Mouse (Mus musculus) cerebellum, adult 2 months (tissue): ENCODE data around the gene Zfhx3. TPM values are rescaled to one million over a fixed set of nuclear protein-coding genes. Genes with fewer than 3 reads are reported as not detected.

Experiments
- DNase-seq, 2 experiments: peaks; one replicate each; pipeline ENCODE4 v3.0.0; 2021
- H3K27ac ChIP-seq: fragments of 200-500 bp; 2 replicates; pipeline ENCODE4 v1.5.1; 2012; ENCODE audit warnings: low read length, control low read depth, inconsistent platforms; ENCODE audit not compliant: insufficient read depth
- H3K27me3 ChIP-seq: fragments of 200-500 bp; 2 replicates; pipeline ENCODE4 v1.6.1; 2012; ENCODE audit warnings: inconsistent platforms, mild to moderate bottlenecking, low read length, moderate library complexity; ENCODE audit not compliant: control insufficient read depth, insufficient read depth
- H3K4me1 ChIP-seq: fragments of 200-500 bp; 2 replicates; pipeline ENCODE4 v1.6.1; 2011; ENCODE audit warnings: low read length; ENCODE audit not compliant: control insufficient read depth, insufficient read depth
- H3K4me3 ChIP-seq: fragments of 200-500 bp; replicated peaks from 2 replicates; pipeline ENCODE3; 2011; ENCODE audit warnings: mild to moderate bottlenecking, low read depth, low read length, control low read depth; ENCODE audit not compliant: insufficient read depth
- CTCF ChIP-seq: fragments of 200-500 bp; IDR thresholded peaks from 2 replicates; pipeline ENCODE4 v1.5.1; 2011; ENCODE audit warnings: low read depth, mild to moderate bottlenecking, control low read depth, low read length, moderate library complexity, borderline replicate concordance; ENCODE audit not compliant: insufficient read depth
- POLR2A ChIP-seq: fragments of 200-500 bp; IDR thresholded peaks from 2 replicates; pipeline ENCODE4 v1.6.1; 2011; ENCODE audit warnings: low read length, control low read depth, borderline replicate concordance; ENCODE audit not compliant: insufficient read depth
- WGBS: fragments of 180-500 bp; shearing (Covaris S2); methylation state at CpG from one replicate; pipeline ENCODE4 v1.1.7; 2018; 5-methylcytosine and 5-hydroxymethylcytosine counted together
- polyA plus RNA-seq: library from polyadenylated mRNA; depleted of rRNA; stranded (reverse); fragments of >200 nt; gene quantifications from 2 replicates; pipeline ENCODE4 v1.2.3, GENCODE M21; 2012

Zfhx3 gene
- polyA plus RNA-seq, 1 experiment = 3.3 TPM

- TF ChIP-seq CTCF = peak; percentile 67
- no peak for TF ChIP-seq POLR2A
- 64% methylated on average over 15 of the region's 15 CpGs for WGBS
- DNase-seq = peak; percentile 23 to 54
- Histone ChIP-seq H3K4me1 (peaks cover 2% of the 10 kb centered on the region; the same call in 1 of the 2 replicates), H3K27ac (no peak overlapping the region), H3K4me3 (no peak overlapping the region), H3K27me3 (no peaks in the 10 kb centered on the region)
Observed at GRCm38 (mm10) chr8:108759511-108760330, 817.3 kb downstream of the Zfhx3 start.

DNA sequence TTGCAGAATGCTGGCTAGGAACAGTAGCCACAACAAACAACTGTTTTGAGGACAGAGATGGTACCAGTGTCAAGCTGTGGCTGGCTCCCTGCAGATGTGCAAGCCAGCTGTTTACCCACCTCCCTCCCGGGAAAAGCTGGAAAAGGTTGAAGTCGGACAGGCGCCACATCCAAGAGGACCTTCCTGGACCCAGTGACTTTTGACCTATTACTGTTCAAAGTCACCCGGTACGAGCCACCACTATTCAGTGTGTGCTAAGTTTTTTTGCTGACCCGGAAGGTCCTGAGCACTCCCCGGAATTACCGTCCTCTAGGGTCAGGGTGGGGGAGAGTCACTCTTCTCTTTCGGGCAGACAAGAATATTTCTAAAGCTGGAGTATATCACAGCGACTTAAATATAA lies 818.3 kb downstream of the Zfhx3 start:
- no peak overlapping the region for H3K4me3 ChIP-seq
- no peak overlapping the region for H3K27ac ChIP-seq
- TF ChIP-seq CTCF = no peak
- TF ChIP-seq POLR2A = no peak
- 92% methylated on average over 10 of the region's 10 CpGs for WGBS
- H3K27me3 ChIP-seq = no peaks in the 10 kb centered on the region
- DNase-seq = no peak
- H3K4me1 ChIP-seq = peaks cover 2% of the 10 kb centered on the region; the same call in 1 of the 2 replicates

- no peaks in the 10 kb centered on the region for H3K4me1 ChIP-seq
- no peak for TF ChIP-seq CTCF
- TF ChIP-seq POLR2A = no peak
- whole genome bisulfite sequencing = 53% methylated on average over 7 of the region's 7 CpGs
Observed at GRCm38 (mm10) chr8:108762567-108762966, 820.1 kb downstream of the Zfhx3 start.

DNA sequence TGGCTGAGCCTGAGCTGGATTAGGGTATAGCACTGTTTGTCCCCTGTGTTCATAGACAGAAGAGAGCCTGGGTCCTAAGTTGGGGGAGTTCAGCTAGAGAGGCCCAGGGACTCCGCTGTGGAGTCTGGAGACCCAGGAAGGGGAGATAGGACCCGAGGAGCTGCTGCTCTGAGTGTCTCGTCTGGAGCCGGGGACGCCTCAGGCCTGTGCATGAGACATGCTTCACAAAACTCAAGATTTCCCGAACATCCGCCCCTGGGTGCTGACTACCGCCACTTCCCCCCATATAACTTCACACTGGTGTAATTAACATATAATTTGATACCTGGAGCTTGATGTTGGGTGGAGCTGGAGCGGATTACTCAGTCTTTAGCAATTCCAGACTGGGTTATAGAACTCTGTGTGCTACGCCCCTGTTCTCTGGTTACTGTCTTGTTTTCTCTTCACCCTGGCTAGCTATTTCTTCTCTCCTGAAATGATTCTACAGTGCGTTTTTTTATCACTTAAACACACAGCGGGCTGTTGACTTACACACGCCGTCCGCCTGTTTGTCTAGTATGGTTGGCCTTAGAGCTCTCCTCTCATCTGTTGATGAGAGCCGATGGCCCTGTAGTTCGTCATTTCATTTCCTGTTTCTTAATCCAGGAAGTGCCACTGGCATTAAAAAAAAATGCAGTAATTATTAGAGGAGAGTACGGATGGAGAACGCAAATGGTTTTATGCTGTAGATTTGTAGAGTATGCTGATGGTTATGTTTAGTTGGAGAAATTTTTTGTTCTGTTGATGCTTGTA lies 822.2 kb downstream of the Zfhx3 start:
- H3K27me3 ChIP-seq = 0 out of 2 replicates have a peak, but pooled peaks cover 2% of the 10 kb centered on the region
- 91% methylated on average over 19 of the region's 19 CpGs for WGBS
- TF ChIP-seq CTCF (no peak), POLR2A (no peak)
- DNase-seq = no peak
- no peak overlapping the region for H3K4me3 ChIP-seq
- no peak overlapping the region for H3K27ac ChIP-seq
- H3K4me1 ChIP-seq = no peaks in the 10 kb centered on the region

More at GRCm38 (mm10) chr8:108762567-108762966, 820.1 kb downstream of the Zfhx3 start:
- Histone ChIP-seq H3K27me3 (0 out of 2 replicates have a peak, but pooled peaks cover 2% of the 10 kb centered on the region), H3K4me3 (no peak overlapping the region), H3K27ac (no peak overlapping the region)
- DNase-seq = no peak

GRCm38 (mm10) chr8:108766102-108766501 lies 823.7 kb downstream of the Zfhx3 start:
- no peak overlapping the region for H3K4me3 ChIP-seq
- 0 out of 2 replicates have a peak, but pooled peaks cover 2% of the 10 kb centered on the region for H3K27me3 ChIP-seq
- no peak for DNase-seq
- TF ChIP-seq CTCF (no peak), POLR2A (no peak)
- 82% methylated on average over 6 of the region's 6 CpGs for WGBS
- H3K4me1 ChIP-seq = no peaks in the 10 kb centered on the region
- no peak overlapping the region for H3K27ac ChIP-seq

- Histone ChIP-seq H3K27me3 (0 out of 2 replicates have a peak, but pooled peaks cover 2% of the 10 kb centered on the region), H3K4me1 (no peaks in the 10 kb centered on the region), H3K27ac (no peak overlapping the region), H3K4me3 (no peak overlapping the region)
- no peak for DNase-seq
- 93% methylated on average over 7 of the region's 7 CpGs for WGBS
- TF ChIP-seq CTCF (no peak), POLR2A (no peak)
Observed at GRCm38 (mm10) chr8:108768051-108768450, 825.6 kb downstream of the Zfhx3 start.

DNA sequence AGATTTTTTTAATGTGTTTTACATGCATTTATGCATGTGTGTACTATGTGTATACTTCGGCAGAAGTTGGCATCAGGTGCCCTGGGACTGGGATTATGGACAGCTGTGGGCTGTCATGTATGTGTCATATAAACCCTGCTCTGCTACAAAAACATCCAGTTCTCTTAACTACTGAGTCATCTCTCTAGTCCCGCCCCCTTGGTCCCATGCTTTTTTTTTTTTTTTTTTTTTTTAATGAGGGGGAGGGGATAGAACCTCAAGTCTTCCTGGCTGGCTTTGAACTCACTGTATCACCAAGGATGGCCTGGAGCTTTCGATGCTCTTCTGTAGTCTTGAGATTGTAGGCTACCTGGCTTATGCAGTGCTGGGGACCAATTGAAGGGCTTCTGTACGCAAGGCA lies 827.9 kb downstream of the Zfhx3 start:
- H3K27ac ChIP-seq = no peak overlapping the region
- H3K4me3 ChIP-seq = no peak overlapping the region
- no peak for TF ChIP-seq POLR2A
- no peak for TF ChIP-seq CTCF
- no peak for DNase-seq
- 90% methylated on average over 4 of the region's 4 CpGs for WGBS
- peaks cover 2% of the 10 kb centered on the region; the same call in 1 of the 2 replicates for H3K27me3 ChIP-seq
- no peaks in the 10 kb centered on the region for H3K4me1 ChIP-seq
